Mouse (Mus musculus) myocyte (in vitro differentiated cells): ENCODE data around the gene Tppp2. TPM values are rescaled to one million over a fixed set of nuclear protein-coding genes. Genes with fewer than 3 reads are reported as not detected.

ENCODE experiments used
- H3K27me3 ChIP-seq: one replicate; pipeline ENCODE4 v1.6.1; 2011; ENCODE audit not compliant: control insufficient read depth, insufficient read depth, insufficient read length
- H3K36me3 ChIP-seq: one replicate; pipeline ENCODE4 v1.6.1; 2011; ENCODE audit not compliant: control insufficient read depth, insufficient read depth
- H3K4me2 ChIP-seq: one replicate; pipeline ENCODE4 v1.6.1; 2011; ENCODE audit warnings: low read depth, control low read depth
- H3K4me3 ChIP-seq: one replicate; pipeline ENCODE4 v1.5.1; 2011; ENCODE audit warnings: mild to moderate bottlenecking, control low read depth, moderate library complexity
- H3K79me2 ChIP-seq: one replicate; pipeline ENCODE4 v1.6.1; 2011; ENCODE audit not compliant: control insufficient read depth, insufficient read depth
- H3ac ChIP-seq: one replicate; pipeline ENCODE4 v1.6.1; 2011; ENCODE audit not compliant: control insufficient read depth, insufficient read length
- CEBPB ChIP-seq: IDR thresholded peaks from 2 replicates; pipeline ENCODE4 v1.6.1; 2011; ENCODE audit warnings: mild to moderate bottlenecking, moderate library complexity; ENCODE audit not compliant: poor library complexity, insufficient read depth, severe bottlenecking
- E2F4 ChIP-seq: IDR thresholded peaks from one replicate; pipeline ENCODE4 v1.6.1; 2011; ENCODE audit warnings: mild to moderate bottlenecking, control low read depth, moderate library complexity; ENCODE audit not compliant: insufficient read depth
- MAX ChIP-seq: IDR thresholded peaks from one replicate; pipeline ENCODE4 v1.6.1; 2011; ENCODE audit warnings: low read depth, mild to moderate bottlenecking, control low read depth
- MYOD1 ChIP-seq, 3 experiments: IDR thresholded peaks; one replicate each; pipeline ENCODE4 v1.6.1; 2011; ENCODE audit warnings: control low read depth in 2 of 3, low read depth in 2 of 3, mild to moderate bottlenecking in 2 of 3, moderate library complexity in 1 of 3; ENCODE audit not compliant: insufficient read length in 2 of 3, control insufficient read depth in 1 of 3
- MYOG ChIP-seq, 3 experiments: IDR thresholded peaks; one replicate each; pipeline ENCODE4 v1.6.1; 2011; ENCODE audit warnings: control low read depth in 2 of 3, low read depth in 2 of 3, mild to moderate bottlenecking in 2 of 3; ENCODE audit not compliant: insufficient read length in 2 of 3, control insufficient read depth in 1 of 3, insufficient read depth in 1 of 3
- POLR2A ChIP-seq: IDR thresholded peaks from one replicate; pipeline ENCODE4 v1.6.1; 2011; ENCODE audit warnings: low read depth, mild to moderate bottlenecking, control low read depth, moderate library complexity; ENCODE audit not compliant: insufficient read length
- POLR2AphosphoS2 ChIP-seq: IDR thresholded peaks from one replicate; pipeline ENCODE4 v1.6.1; 2011; ENCODE audit warnings: low read depth, control low read depth; ENCODE audit not compliant: insufficient read length
- REST ChIP-seq: IDR thresholded peaks from one replicate; pipeline ENCODE4 v1.6.1; 2011; ENCODE audit warnings: mild to moderate bottlenecking, control low read depth, moderate library complexity; ENCODE audit not compliant: insufficient read depth, insufficient read length
- SRF ChIP-seq: IDR thresholded peaks from one replicate; pipeline ENCODE4 v1.6.1; 2011; ENCODE audit warnings: low read depth; ENCODE audit not compliant: control insufficient read depth, insufficient read length
- TCF12 ChIP-seq: IDR thresholded peaks from one replicate; pipeline ENCODE4 v1.6.1; 2011; ENCODE audit warnings: mild to moderate bottlenecking, control low read depth; ENCODE audit not compliant: poor library complexity, insufficient read depth, severe bottlenecking
- TCF3 ChIP-seq: IDR thresholded peaks from one replicate; pipeline ENCODE4 v1.6.1; 2011; ENCODE audit warnings: low read depth, control low read depth; ENCODE audit not compliant: insufficient read length
- USF1 ChIP-seq: IDR thresholded peaks from one replicate; pipeline ENCODE4 v1.6.1; 2011; ENCODE audit warnings: low read depth, mild to moderate bottlenecking, control low read depth, moderate library complexity
- polyA plus RNA-seq: library from polyadenylated mRNA; unstranded; fragments of >200 nt; fragmentation: generic; extraction: Trizol; gene quantifications from one replicate; pipeline ENCODE4 v1.2.1, GENCODE M21; 2012; ENCODE audit warnings: missing spikeins

Gene Tppp2
- polyA plus RNA-seq, 1 experiment, result not detected

- H3K27me3 ChIP-seq, result no peaks in the 10 kb centered on the region
- H3ac ChIP-seq, result no peak overlapping the region
- H3K79me2 ChIP-seq, result no peaks in the 10 kb centered on the region
- TF ChIP-seq POLR2A, result no peak
- TF ChIP-seq MYOG (IDR thresholded peaks at IDR 0.05; ENCODE audit: control insufficient read depth in 1 of 3, insufficient read depth in 1 of 3, insufficient read length in 2 of 3, low read depth in 2 of 3), result no peak
- no peak for TF ChIP-seq CEBPB
- no peak for TF ChIP-seq TCF12
- TF ChIP-seq E2F4, result no peak
- no peak for TF ChIP-seq MAX
- no peak for TF ChIP-seq MYOD1 (IDR thresholded peaks at IDR 0.05; ENCODE audit: control insufficient read depth in 1 of 3, insufficient read length in 2 of 3, low read depth in 2 of 3)
- no peak for TF ChIP-seq SRF
- no peak for TF ChIP-seq REST
- no peak for TF ChIP-seq USF1
- no peak for TF ChIP-seq TCF3
- no peak for TF ChIP-seq POLR2AphosphoS2
- H3K36me3 ChIP-seq, result no peaks in the 10 kb centered on the region
- no peak overlapping the region for H3K4me2 ChIP-seq
- no peak overlapping the region for H3K4me3 ChIP-seq
These were observed 25.0 kb upstream of the Tppp2 start for GRCm38 (mm10) chr14:51893094-51893794.

GRCm38 (mm10) chr14:51893809-51894208 lies 24.4 kb upstream of the Tppp2 start:
- no peaks in the 10 kb centered on the region for H3K36me3 ChIP-seq
- TF ChIP-seq MYOD1 (IDR thresholded peaks at IDR 0.05; ENCODE audit: control insufficient read depth in 1 of 3, insufficient read length in 2 of 3, low read depth in 2 of 3) (no peak), CEBPB (no peak)

GRCm38 (mm10) chr14:51895071-51895470 lies 23.2 kb upstream of the Tppp2 start:
- H3K4me2 ChIP-seq, result no peak overlapping the region
- H3K4me3 ChIP-seq, result no peak overlapping the region
- H3K79me2 ChIP-seq, result no peaks in the 10 kb centered on the region
- H3ac ChIP-seq, result no peak overlapping the region
- no peaks in the 10 kb centered on the region for H3K27me3 ChIP-seq
- TF ChIP-seq SRF (no peak), MYOD1 (IDR thresholded peaks at IDR 0.05; ENCODE audit: control insufficient read depth in 1 of 3, insufficient read length in 2 of 3, low read depth in 2 of 3) (no peak), REST (no peak), MYOG (IDR thresholded peaks at IDR 0.05; ENCODE audit: control insufficient read depth in 1 of 3, insufficient read depth in 1 of 3, insufficient read length in 2 of 3, low read depth in 2 of 3) (no peak), TCF3 (no peak), MAX (no peak), POLR2AphosphoS2 (no peak), POLR2A (no peak)
- H3K36me3 ChIP-seq, result no peaks in the 10 kb centered on the region

More at GRCm38 (mm10) chr14:51893809-51894208, 24.4 kb upstream of the Tppp2 start:
- Histone ChIP-seq H3K4me3 (no peak overlapping the region), H3K79me2 (no peaks in the 10 kb centered on the region), H3K27me3 (no peaks in the 10 kb centered on the region), H3K4me2 (no peak overlapping the region), H3ac (no peak overlapping the region)

GRCm38 (mm10) chr14:51896019-51896418 lies 22.2 kb upstream of the Tppp2 start:
- TF ChIP-seq SRF, result no peak
- TF ChIP-seq USF1, result no peak
- no peak for TF ChIP-seq POLR2AphosphoS2
- no peak for TF ChIP-seq REST
- TF ChIP-seq E2F4, result no peak
- no peak for TF ChIP-seq POLR2A
- TF ChIP-seq TCF12, result no peak
- no peak for TF ChIP-seq CEBPB
- no peak for TF ChIP-seq MAX
- no peak for TF ChIP-seq MYOD1 (IDR thresholded peaks at IDR 0.05; ENCODE audit: control insufficient read depth in 1 of 3, insufficient read length in 2 of 3, low read depth in 2 of 3)
- TF ChIP-seq MYOG (IDR thresholded peaks at IDR 0.05; ENCODE audit: control insufficient read depth in 1 of 3, insufficient read depth in 1 of 3, insufficient read length in 2 of 3, low read depth in 2 of 3), result no peak
- no peak for TF ChIP-seq TCF3
- H3K79me2 ChIP-seq, result no peaks in the 10 kb centered on the region
- no peak overlapping the region for H3K4me2 ChIP-seq
- no peaks in the 10 kb centered on the region for H3K36me3 ChIP-seq
- no peak overlapping the region for H3ac ChIP-seq
- no peaks in the 10 kb centered on the region for H3K27me3 ChIP-seq
- no peak overlapping the region for H3K4me3 ChIP-seq

- H3ac ChIP-seq, result no peak overlapping the region
- no peaks in the 10 kb centered on the region for H3K36me3 ChIP-seq
- no peak overlapping the region for H3K4me3 ChIP-seq
- H3K27me3 ChIP-seq, result no peaks in the 10 kb centered on the region
- no peaks in the 10 kb centered on the region for H3K79me2 ChIP-seq
- H3K4me2 ChIP-seq, result no peak overlapping the region
- peak in 1 of 3 experiments; percentile 61 for TF ChIP-seq MYOD1 (IDR thresholded peaks at IDR 0.05; ENCODE audit: control insufficient read depth in 1 of 3, insufficient read length in 2 of 3, low read depth in 2 of 3)
- TF ChIP-seq TCF12, result no peak
- no peak for TF ChIP-seq TCF3
- TF ChIP-seq POLR2A, result no peak
- TF ChIP-seq USF1, result no peak
- peak in 1 of 3 experiments; percentile 51 for TF ChIP-seq MYOG (IDR thresholded peaks at IDR 0.05; ENCODE audit: control insufficient read depth in 1 of 3, insufficient read depth in 1 of 3, insufficient read length in 2 of 3, low read depth in 2 of 3)
- TF ChIP-seq POLR2AphosphoS2, result no peak
These were observed 21.6 kb upstream of the Tppp2 start for GRCm38 (mm10) chr14:51896539-51897170.
